Mouse (Mus musculus) gastrocnemius, adult 2 months (tissue): ENCODE measurements around the gene Ube2e3. TPM values are rescaled to one million over a fixed set of nuclear protein-coding genes. Genes with fewer than 3 reads are reported as not detected.

ENCODE experiments used
- DNase-seq: peaks from one replicate; pipeline ENCODE4 v3.0.0; 2022
- H3K27ac ChIP-seq: fragments of 200-600 bp; 2 replicates; pipeline ENCODE4 v1.8.1; 2022; ENCODE audit warnings: mild to moderate bottlenecking
- H3K4me3 ChIP-seq: fragments of 200-600 bp; 2 replicates; pipeline ENCODE4 v1.8.1; 2022; ENCODE audit warnings: mild to moderate bottlenecking, moderate library complexity
- CTCF ChIP-seq: fragments of 200-600 bp; IDR thresholded peaks from 2 replicates; pipeline ENCODE4 v1.8.1; 2022; ENCODE audit warnings: antibody characterized with exemption, mild to moderate bottlenecking, moderate library complexity
- intact Hi-C: fragments of 180-260 bp; cut with DNase I; formaldehyde crosslinking; loops from one replicate; pipeline ENCODE4 v1.15.1; 2025
- total RNA-seq, 2 experiments: library from RNA; stranded (reverse); gene quantifications; 2 replicates each; pipeline ENCODE4 v1.2.3; 2021

Ube2e3 gene
- total RNA-seq, 2 experiments from 2014 or later = 24.4 to 29.9 TPM

- peak; percentile 86 for DNase-seq
- H3K27ac ChIP-seq = peak overlapping the region; percentile 89
- intact Hi-C loops = no loop called here
- peak; percentile 81 for TF ChIP-seq CTCF
- peak overlapping the region; percentile 89 for H3K4me3 ChIP-seq
Observed at GRCm38 (mm10) chr2:78868951-78869720, 1.2 kb downstream of the Ube2e3 start.

GRCm38 (mm10) chr2:78869721-78870442 lies 2.0 kb downstream of the Ube2e3 start:
- DNase-seq = peak; percentile 44
- peak overlapping the region; percentile 89 for H3K4me3 ChIP-seq
- intact Hi-C loops = no loop called here
- H3K27ac ChIP-seq = peak overlapping the region; percentile 89
- no peak for TF ChIP-seq CTCF

- intact Hi-C loops = no loop called here
- no peak for TF ChIP-seq CTCF
- Histone ChIP-seq H3K4me3 (peak overlapping the region; percentile 89), H3K27ac (peak overlapping the region; percentile 89; the same call in 1 of the 2 replicates)
- no peak for DNase-seq
Observed at GRCm38 (mm10) chr2:78870443-78871025, 2.6 kb downstream of the Ube2e3 start.

GRCm38 (mm10) chr2:78871971-78872860 lies 4.3 kb downstream of the Ube2e3 start:
- intact Hi-C loops = no loop called here
- Histone ChIP-seq H3K27ac (no peak overlapping the region), H3K4me3 (peak overlapping the region; percentile 2; the same call in 1 of the 2 replicates)
- no peak for TF ChIP-seq CTCF
- no peak for DNase-seq

- Histone ChIP-seq H3K4me3 (no peak overlapping the region), H3K27ac (no peak overlapping the region)
- intact Hi-C loops = no loop called here
- TF ChIP-seq CTCF = no peak
- DNase-seq = no peak
Observed at GRCm38 (mm10) chr2:78873946-78874345, 6.0 kb downstream of the Ube2e3 start.

- no peak for DNase-seq
- intact Hi-C loops = no loop called here
- Histone ChIP-seq H3K27ac (no peak overlapping the region), H3K4me3 (no peak overlapping the region)
- no peak for TF ChIP-seq CTCF
Observed at GRCm38 (mm10) chr2:78876002-78876401, 8.1 kb downstream of the Ube2e3 start.

GRCm38 (mm10) chr2:78882068-78882467 lies 14.1 kb downstream of the Ube2e3 start:
- Histone ChIP-seq H3K4me3 (no peak overlapping the region), H3K27ac (no peak overlapping the region)
- intact Hi-C loops = no loop called here
- DNase-seq = no peak
- TF ChIP-seq CTCF = no peak

- DNase-seq = no peak
- no peak overlapping the region for H3K27ac ChIP-seq
- H3K4me3 ChIP-seq = no peak overlapping the region
- TF ChIP-seq CTCF = no peak
- intact Hi-C loops = no loop called here
Observed at GRCm38 (mm10) chr2:78882743-78883433, 15.0 kb downstream of the Ube2e3 start.

GRCm38 (mm10) chr2:78886446-78886845 lies 18.5 kb downstream of the Ube2e3 start:
- no peak for DNase-seq
- no peak for TF ChIP-seq CTCF
- Histone ChIP-seq H3K27ac (no peak overlapping the region), H3K4me3 (no peak overlapping the region)
- intact Hi-C loops = no loop called here

- H3K4me3 ChIP-seq = no peak overlapping the region
- no peak for DNase-seq
- intact Hi-C loops = no loop called here
- no peak overlapping the region for H3K27ac ChIP-seq
- no peak for TF ChIP-seq CTCF
Observed at GRCm38 (mm10) chr2:78888190-78888589, 20.3 kb downstream of the Ube2e3 start.

- H3K27ac ChIP-seq = no peak overlapping the region
- intact Hi-C loops = no loop called here
- TF ChIP-seq CTCF = no peak
Observed at GRCm38 (mm10) chr2:78895216-78895615, 27.3 kb downstream of the Ube2e3 start.

GRCm38 (mm10) chr2:78905916-78906315 lies 38.0 kb downstream of the Ube2e3 start:
- H3K27ac ChIP-seq = no peak overlapping the region
- intact Hi-C loops = no loop called here
- no peak overlapping the region for H3K4me3 ChIP-seq

More at GRCm38 (mm10) chr2:78895216-78895615, 27.3 kb downstream of the Ube2e3 start:
- DNase-seq = no peak
- H3K4me3 ChIP-seq = no peak overlapping the region

More at GRCm38 (mm10) chr2:78905916-78906315, 38.0 kb downstream of the Ube2e3 start:
- no peak for TF ChIP-seq CTCF
- DNase-seq = no peak
